Mouse (Mus musculus): ENCODE results near the gene Prss27. TPM values are rescaled to one million over a fixed set of nuclear protein-coding genes. Genes with fewer than 3 reads are reported as not detected.

The Prss27 gene
- polyA plus RNA-seq (2015; fragmentation: Nextera tagmentation; extraction: Ambion mirVana) = 0.12 and 0.16 TPM in 2 replicates

DNA sequence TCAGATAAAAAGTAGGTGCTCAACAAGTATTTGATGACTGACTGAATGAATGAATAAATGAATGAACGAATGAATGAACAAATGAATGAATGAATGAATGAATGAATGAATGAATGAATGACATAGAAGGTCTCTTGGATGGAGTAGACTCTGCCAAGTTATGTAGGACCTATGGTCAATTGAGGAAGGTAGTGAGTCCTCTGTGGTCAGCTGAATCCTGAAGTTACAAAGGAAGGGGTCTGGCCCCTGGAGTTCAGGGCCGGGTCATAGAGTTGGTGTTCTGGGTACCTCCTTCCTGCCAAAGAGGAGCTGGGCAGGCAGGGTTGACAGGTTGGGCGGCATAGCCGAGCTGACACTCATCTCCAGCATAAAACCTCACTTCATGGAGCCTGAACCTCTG lies at the start of gene Prss27:
Gene Prss27, plus strand, starts transcription at position 301 of the 400 bp plus-strand sequence.
- H3K27ac ChIP-seq (ENCODE audit: low read depth, low read length) = no peak within 1 kb of the TSS
- no peak within 1 kb of the TSS for H3K4me3 ChIP-seq (ENCODE audit: low read length)
- no peak within 1 kb of the TSS for H3K9ac ChIP-seq (ENCODE audit: low read depth, low read length)
- H3K9me3 ChIP-seq (ENCODE audit: control insufficient read depth, low read length) = no peaks in the 10 kb centered on the region
- no peaks in the 10 kb centered on the region for H3K36me3 ChIP-seq (ENCODE audit: control insufficient read depth, insufficient read depth, low read length)
- no peaks in the 10 kb centered on the region for H3K4me1 ChIP-seq (ENCODE audit: control insufficient read depth, insufficient read depth, low read depth, low read length)
- H3K27me3 ChIP-seq (replicated peaks; ENCODE audit: control insufficient read depth, insufficient read depth, low read length) = no peaks in the 10 kb centered on the region
- WGBS = 77% methylated on average over 4 of the region's 4 CpGs
- no peak for ATAC-seq
- no peak within 1 kb of the TSS for H3K4me2 ChIP-seq (ENCODE audit: low read length)

DNA sequence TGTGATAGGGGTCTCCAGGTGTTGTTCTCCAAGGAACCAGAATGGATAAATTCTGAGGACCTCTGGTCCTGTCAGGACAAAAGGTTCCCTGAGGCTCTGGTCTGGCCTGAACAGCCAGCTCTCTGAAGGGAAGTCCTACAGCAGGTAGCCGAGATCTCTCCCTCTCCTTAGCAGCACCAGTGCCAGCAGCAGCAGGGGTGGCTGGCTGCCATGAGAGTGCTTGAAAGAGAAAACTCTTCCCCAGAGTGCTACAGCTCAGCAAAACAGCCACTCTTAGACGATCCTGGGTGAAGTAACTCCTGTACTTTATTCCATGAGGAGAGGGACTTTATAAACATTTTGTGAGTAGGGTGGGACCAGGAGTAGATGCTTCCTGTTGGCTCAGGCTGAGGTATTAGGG lies 48.1 kb upstream of the Prss27 start:
- H3K9ac ChIP-seq (ENCODE audit: low read depth, low read length) = no peak overlapping the region
- no peaks in the 10 kb centered on the region for H3K36me3 ChIP-seq (ENCODE audit: control insufficient read depth, insufficient read depth, low read length)
- 35% methylated on average over 2 of the region's 2 CpGs for WGBS
- peaks cover 7% of the 10 kb centered on the region for H3K4me1 ChIP-seq (ENCODE audit: control insufficient read depth, insufficient read depth, low read depth, low read length)
- no peaks in the 10 kb centered on the region for H3K9me3 ChIP-seq (ENCODE audit: control insufficient read depth, low read length)
- no peak overlapping the region for H3K4me2 ChIP-seq (ENCODE audit: low read length)
- H3K4me3 ChIP-seq (ENCODE audit: low read length) = no peak overlapping the region
- no peak overlapping the region for H3K27ac ChIP-seq (ENCODE audit: low read depth, low read length)
- ATAC-seq = no peak
- H3K27me3 ChIP-seq (replicated peaks; ENCODE audit: control insufficient read depth, insufficient read depth, low read length) = no peaks in the 10 kb centered on the region

DNA sequence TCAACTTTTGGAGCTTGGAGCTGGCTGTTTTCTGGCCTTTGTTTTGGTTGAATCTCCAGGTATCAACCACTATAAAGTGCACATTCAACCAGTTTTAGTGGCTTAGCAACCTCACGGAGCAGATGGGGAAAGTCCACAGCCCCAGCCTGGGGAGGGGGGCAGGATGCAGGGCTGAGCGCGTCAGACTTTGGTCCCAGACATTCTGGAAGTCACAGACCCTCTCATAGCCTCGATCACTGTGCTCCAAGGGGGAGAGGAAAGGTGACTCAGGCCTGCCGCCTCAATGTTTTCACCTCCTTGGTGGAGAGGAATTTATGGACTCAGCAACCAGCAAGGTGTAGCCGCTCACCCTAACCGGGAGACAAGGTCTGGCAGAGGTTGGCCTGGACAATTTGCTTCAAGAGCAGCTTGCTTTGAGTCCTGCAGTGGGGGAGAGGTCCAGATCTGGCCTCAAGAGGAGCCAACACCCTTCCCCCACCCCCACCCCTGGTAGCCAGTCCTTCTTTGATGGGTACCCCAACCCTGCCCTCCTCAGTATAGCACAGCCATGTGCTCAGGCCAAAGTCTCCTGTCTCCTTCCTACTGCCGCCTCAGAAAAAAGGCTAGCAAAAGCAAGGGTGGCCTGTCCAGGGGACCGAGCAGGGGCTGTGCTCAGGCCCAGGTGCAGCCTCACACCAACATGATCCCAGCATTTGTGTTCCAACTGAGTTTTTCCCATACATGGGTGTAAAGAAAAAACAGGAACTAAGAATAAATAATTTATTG lies 45.0 kb upstream of the Prss27 start:
- H3K9ac ChIP-seq (ENCODE audit: low read depth, low read length) = peak overlapping the region; percentile 43; the same call in 1 of the 2 replicates
- H3K27ac ChIP-seq (ENCODE audit: low read depth, low read length) = 0 out of 2 replicates have a peak overlapping the region, but pooled peaks have one; percentile 23
- WGBS = 73% methylated on average over 8 of the region's 9 CpGs

DNA sequence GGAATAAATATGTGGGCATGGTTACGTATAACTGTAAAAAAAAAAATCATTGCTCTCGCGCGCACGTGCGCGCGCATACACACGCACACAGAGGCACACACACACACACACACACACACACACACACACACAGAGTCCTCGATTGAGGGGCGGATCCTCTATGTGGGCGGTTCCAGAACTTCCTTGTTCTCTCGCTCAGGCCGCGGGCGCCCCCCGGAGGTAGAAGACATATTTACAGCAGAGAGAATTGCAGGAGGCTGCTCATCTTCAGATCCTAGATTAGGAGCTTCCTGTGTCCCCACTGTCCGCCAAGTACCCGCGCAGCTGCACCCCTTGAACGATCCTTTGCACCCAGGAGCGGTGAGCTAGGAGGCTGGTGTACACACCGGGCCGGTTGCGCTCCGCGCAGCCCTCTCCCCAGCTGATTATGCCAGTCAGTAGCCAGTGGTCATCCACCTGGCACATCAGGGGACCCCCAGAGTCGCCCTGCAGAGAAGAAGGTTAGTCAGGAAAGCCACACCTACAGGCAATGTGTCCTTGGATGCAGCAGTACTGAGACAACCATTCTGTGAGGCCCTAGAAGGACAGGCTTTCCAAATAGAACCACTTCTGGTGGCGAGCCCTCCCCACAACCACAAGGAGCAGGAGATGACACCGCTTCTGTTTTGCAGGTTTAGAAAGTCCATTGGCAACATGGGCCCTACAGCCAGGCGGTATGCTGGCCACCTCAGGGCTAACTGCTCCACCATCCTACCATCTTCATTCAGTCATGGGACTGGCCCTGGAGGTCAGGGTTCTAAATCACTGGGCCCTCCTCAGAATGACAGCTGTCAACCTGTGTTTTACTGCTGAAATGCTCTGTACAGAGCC lies 44.1 kb upstream of the Prss27 start:
- Histone ChIP-seq H3K9me3 (ENCODE audit: control insufficient read depth, low read length) (no peaks in the 10 kb centered on the region), H3K9ac (ENCODE audit: low read depth, low read length) (peak overlapping the region; percentile 74), H3K27ac (ENCODE audit: low read depth, low read length) (peak overlapping the region; percentile 12; the same call in 1 of the 2 replicates), H3K4me2 (ENCODE audit: low read length) (peak overlapping the region; percentile 65), H3K4me3 (ENCODE audit: low read length) (peak overlapping the region; percentile 36), H3K4me1 (ENCODE audit: control insufficient read depth, insufficient read depth, low read depth, low read length) (peaks cover 7% of the 10 kb centered on the region), H3K27me3 (replicated peaks; ENCODE audit: control insufficient read depth, insufficient read depth, low read length) (no peaks in the 10 kb centered on the region), H3K36me3 (ENCODE audit: control insufficient read depth, insufficient read depth, low read length) (no peaks in the 10 kb centered on the region)
- WGBS = 12% methylated on average over 31 of the region's 31 CpGs
- ATAC-seq = peak; percentile 86

More for the DNA sequence above, 45.0 kb upstream of the Prss27 start:
- Histone ChIP-seq H3K4me2 (ENCODE audit: low read length) (peak overlapping the region; percentile 65), H3K9me3 (ENCODE audit: control insufficient read depth, low read length) (no peaks in the 10 kb centered on the region), H3K4me1 (ENCODE audit: control insufficient read depth, insufficient read depth, low read depth, low read length) (peaks cover 7% of the 10 kb centered on the region), H3K36me3 (ENCODE audit: control insufficient read depth, insufficient read depth, low read length) (no peaks in the 10 kb centered on the region), H3K27me3 (replicated peaks; ENCODE audit: control insufficient read depth, insufficient read depth, low read length) (no peaks in the 10 kb centered on the region), H3K4me3 (ENCODE audit: low read length) (peak overlapping the region; percentile 36)
- ATAC-seq = peak; percentile 69

DNA sequence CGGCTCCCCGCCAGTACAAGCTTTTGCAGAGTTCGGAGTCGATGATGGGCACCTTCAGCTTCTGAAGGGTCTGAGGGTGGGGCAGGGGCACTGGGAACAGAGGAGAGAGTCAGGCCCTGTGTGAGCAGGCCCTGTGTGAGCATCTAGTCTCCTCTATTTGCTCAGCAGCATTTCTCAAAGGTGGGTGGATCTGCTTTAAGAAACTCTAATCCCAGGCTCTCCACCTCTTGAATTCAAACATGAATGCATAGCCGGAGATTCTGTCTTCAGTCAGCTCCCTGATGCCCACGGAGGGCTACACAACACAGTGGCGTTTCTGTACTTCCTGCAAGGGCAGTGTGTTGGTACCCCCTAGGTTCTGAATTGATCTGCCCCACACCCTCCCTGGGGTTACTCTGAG lies 43.3 kb upstream of the Prss27 start:
- WGBS = 78% methylated on average over 7 of the region's 7 CpGs
- Histone ChIP-seq H3K27ac (ENCODE audit: low read depth, low read length) (no peak overlapping the region), H3K27me3 (replicated peaks; ENCODE audit: control insufficient read depth, insufficient read depth, low read length) (no peaks in the 10 kb centered on the region), H3K9ac (ENCODE audit: low read depth, low read length) (no peak overlapping the region), H3K4me1 (ENCODE audit: control insufficient read depth, insufficient read depth, low read depth, low read length) (peaks cover 7% of the 10 kb centered on the region), H3K4me3 (ENCODE audit: low read length) (no peak overlapping the region), H3K9me3 (ENCODE audit: control insufficient read depth, low read length) (no peaks in the 10 kb centered on the region), H3K36me3 (ENCODE audit: control insufficient read depth, insufficient read depth, low read length) (no peaks in the 10 kb centered on the region), H3K4me2 (ENCODE audit: low read length) (no peak overlapping the region)
- ATAC-seq = no peak

DNA sequence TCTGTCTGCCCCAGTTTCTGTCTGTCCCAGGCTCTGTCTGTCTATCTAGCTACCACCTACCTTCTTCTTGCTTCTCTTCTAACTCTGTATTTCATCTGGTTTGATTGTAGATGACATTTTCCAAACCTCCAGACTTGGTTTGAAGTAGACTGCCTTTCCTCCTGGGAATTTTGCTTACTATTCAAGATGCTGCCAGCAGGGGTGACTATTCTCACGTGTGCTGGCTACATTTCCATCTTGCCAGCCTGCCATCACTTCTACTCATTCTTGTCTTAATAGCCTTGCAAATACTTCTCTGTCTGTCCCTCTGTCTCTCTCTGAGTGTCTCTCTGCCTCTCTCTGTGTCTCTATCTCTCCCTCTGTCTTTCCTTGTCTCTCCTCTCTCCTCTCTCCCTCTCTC lies 42.5 kb upstream of the Prss27 start:
- H3K9me3 ChIP-seq (ENCODE audit: control insufficient read depth, low read length) = no peaks in the 10 kb centered on the region
- peaks cover 7% of the 10 kb centered on the region for H3K4me1 ChIP-seq (ENCODE audit: control insufficient read depth, insufficient read depth, low read depth, low read length)
- H3K4me2 ChIP-seq (ENCODE audit: low read length) = no peak overlapping the region
- 17% methylated on average over 1 of the region's 1 CpGs for WGBS
- no peak overlapping the region for H3K9ac ChIP-seq (ENCODE audit: low read depth, low read length)
- H3K27me3 ChIP-seq (replicated peaks; ENCODE audit: control insufficient read depth, insufficient read depth, low read length) = no peaks in the 10 kb centered on the region
- no peak overlapping the region for H3K4me3 ChIP-seq (ENCODE audit: low read length)
- H3K36me3 ChIP-seq (ENCODE audit: control insufficient read depth, insufficient read depth, low read length) = no peaks in the 10 kb centered on the region
- no peak overlapping the region for H3K27ac ChIP-seq (ENCODE audit: low read depth, low read length)
- no peak for ATAC-seq

DNA sequence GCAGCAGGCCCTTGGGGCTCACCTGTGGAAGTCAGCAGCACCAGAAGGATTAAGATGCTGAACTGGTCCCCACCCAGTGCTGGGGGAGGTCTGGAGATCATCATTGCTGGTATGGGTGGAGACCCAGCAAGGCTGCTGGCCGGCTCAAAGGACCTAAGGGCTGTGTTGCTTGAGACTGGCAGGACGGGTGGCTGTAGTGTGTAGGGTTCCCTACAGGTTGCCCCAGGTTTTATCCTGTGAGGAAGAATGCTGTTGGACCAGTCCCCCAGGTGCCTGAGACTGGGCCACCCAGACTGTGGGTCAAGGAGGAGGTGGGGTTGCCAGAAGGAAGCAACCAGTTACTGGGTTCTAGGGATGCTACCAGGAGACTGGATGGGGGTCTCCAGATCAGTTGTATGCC lies 40.0 kb upstream of the Prss27 start, which contains the start of gene Prss22:
Gene Prss22, minus strand, starts transcription at position 200 of the 400 bp plus-strand sequence.
- Histone ChIP-seq H3K27ac (ENCODE audit: low read depth, low read length) (no peak within 1 kb of the TSS), H3K36me3 (ENCODE audit: control insufficient read depth, insufficient read depth, low read length) (no peaks in the 10 kb centered on the region), H3K9ac (ENCODE audit: low read depth, low read length) (no peak within 1 kb of the TSS), H3K4me3 (ENCODE audit: low read length) (no peak within 1 kb of the TSS), H3K4me1 (ENCODE audit: control insufficient read depth, insufficient read depth, low read depth, low read length) (peaks cover 7% of the 10 kb centered on the region), H3K4me2 (ENCODE audit: low read length) (no peak within 1 kb of the TSS), H3K9me3 (ENCODE audit: control insufficient read depth, low read length) (no peaks in the 10 kb centered on the region), H3K27me3 (replicated peaks; ENCODE audit: control insufficient read depth, insufficient read depth, low read length) (no peaks in the 10 kb centered on the region)
- ATAC-seq = no peak
- 82% methylated on average over 2 of the region's 2 CpGs for WGBS

DNA sequence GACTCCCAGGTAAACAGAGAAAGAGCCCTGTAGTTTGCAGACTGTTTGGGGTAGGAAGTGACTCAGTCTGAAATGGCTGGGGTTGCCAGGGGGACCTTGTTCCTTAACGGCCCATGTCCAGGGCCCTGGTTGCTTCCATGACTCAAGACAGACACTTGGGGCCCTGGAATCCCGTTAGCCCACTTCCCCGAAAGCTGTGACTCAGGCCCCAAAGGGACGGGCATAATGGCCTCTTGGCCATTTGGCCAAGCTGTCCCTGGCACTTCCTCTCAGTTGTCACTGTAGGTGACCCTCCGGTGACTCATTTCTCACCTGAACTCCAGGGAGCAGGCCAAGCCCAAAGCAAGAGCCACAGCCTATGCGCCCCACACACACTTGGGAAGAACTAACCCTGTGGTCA lies 39.6 kb upstream of the Prss27 start:
- no peak for ATAC-seq
- no peak overlapping the region for H3K9ac ChIP-seq (ENCODE audit: low read depth, low read length)

DNA sequence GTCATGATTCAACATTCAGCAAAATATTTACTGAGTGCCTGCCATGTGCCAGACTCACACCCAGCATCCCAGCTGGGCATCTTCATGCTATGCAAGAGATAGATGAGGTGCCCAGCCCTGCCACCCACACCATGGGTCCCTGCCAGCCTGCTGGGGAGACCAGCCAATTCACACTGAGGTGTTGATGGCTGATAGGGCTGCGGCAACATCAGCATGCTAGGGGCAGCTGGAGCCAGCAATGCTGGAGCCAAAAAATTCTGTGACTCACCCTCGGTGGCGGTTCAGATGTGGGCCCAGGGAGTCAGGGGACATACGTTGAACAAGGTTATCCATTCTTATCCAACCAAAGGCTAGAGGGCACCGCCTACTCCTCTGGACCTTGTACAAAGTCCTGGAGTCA lies 37.5 kb upstream of the Prss27 start:
- Histone ChIP-seq H3K4me1 (ENCODE audit: control insufficient read depth, insufficient read depth, low read depth, low read length) (no peaks in the 10 kb centered on the region), H3K9ac (ENCODE audit: low read depth, low read length) (no peak overlapping the region), H3K36me3 (ENCODE audit: control insufficient read depth, insufficient read depth, low read length) (no peaks in the 10 kb centered on the region), H3K4me2 (ENCODE audit: low read length) (no peak overlapping the region), H3K4me3 (ENCODE audit: low read length) (no peak overlapping the region), H3K9me3 (ENCODE audit: control insufficient read depth, low read length) (no peaks in the 10 kb centered on the region), H3K27me3 (replicated peaks; ENCODE audit: control insufficient read depth, insufficient read depth, low read length) (no peaks in the 10 kb centered on the region), H3K27ac (ENCODE audit: low read depth, low read length) (no peak overlapping the region)
- ATAC-seq = no peak
- WGBS = 69% methylated on average over 5 of the region's 5 CpGs

More for the DNA sequence above, 39.6 kb upstream of the Prss27 start:
- WGBS = 76% methylated on average over 6 of the region's 6 CpGs
- Histone ChIP-seq H3K4me3 (ENCODE audit: low read length) (no peak overlapping the region), H3K36me3 (ENCODE audit: control insufficient read depth, insufficient read depth, low read length) (no peaks in the 10 kb centered on the region), H3K4me1 (ENCODE audit: control insufficient read depth, insufficient read depth, low read depth, low read length) (peaks cover 4% of the 10 kb centered on the region), H3K27ac (ENCODE audit: low read depth, low read length) (no peak overlapping the region), H3K9me3 (ENCODE audit: control insufficient read depth, low read length) (no peaks in the 10 kb centered on the region), H3K27me3 (replicated peaks; ENCODE audit: control insufficient read depth, insufficient read depth, low read length) (no peaks in the 10 kb centered on the region), H3K4me2 (ENCODE audit: low read length) (no peak overlapping the region)
